Mouse (Mus musculus): ENCODE measurements around the gene Gm49320. TPM values are rescaled to one million over a fixed set of nuclear protein-coding genes. Genes with fewer than 3 reads are reported as not detected.

Gene Gm49320
- polyA plus RNA-seq, 1 experiment from 2014 or later = 0.71 TPM

Other genes with a start within 250 kb of the Gm49320 start
- 0.28 and 0.82 TPM in 2 replicates for gene Cd209f, start 133.0 kb upstream of the Gm49320 start, polyA plus RNA-seq (2015; fragmentation: Nextera tagmentation; extraction: Ambion mirVana)
- 0.09 TPM in 1 of 2 replicates, not detected in the other for gene Cd209g, start 104.8 kb upstream of the Gm49320 start, polyA plus RNA-seq (2015; fragmentation: Nextera tagmentation; extraction: Ambion mirVana)
- gene Evi5l, start 72.3 kb upstream of the Gm49320 start, polyA plus RNA-seq (2015; fragmentation: Nextera tagmentation; extraction: Ambion mirVana) = 116 and 126 TPM in 2 replicates
- gene Prr36, start 21.4 kb upstream of the Gm49320 start, polyA plus RNA-seq (2015; fragmentation: Nextera tagmentation; extraction: Ambion mirVana) = 42.8 and 43.2 TPM in 2 replicates
- not detected in 2 replicates for gene Lrrc8e, start 12.0 kb upstream of the Gm49320 start, polyA plus RNA-seq (2015; fragmentation: Nextera tagmentation; extraction: Ambion mirVana)
- 24.8 and 28.5 TPM in 2 replicates for gene Map2k7, start 125 bp upstream of the Gm49320 start, polyA plus RNA-seq (2015; fragmentation: Nextera tagmentation; extraction: Ambion mirVana)
- 2.8 and 3.7 TPM in 2 replicates for gene Tgfbr3l, start 9.3 kb downstream of the Gm49320 start, polyA plus RNA-seq (2015; fragmentation: Nextera tagmentation; extraction: Ambion mirVana)
- gene Snapc2, start 14.2 kb downstream of the Gm49320 start, polyA plus RNA-seq (2015; fragmentation: Nextera tagmentation; extraction: Ambion mirVana) = 71.6 and 72.2 TPM in 2 replicates
- gene Ctxn1, start 20.4 kb downstream of the Gm49320 start, polyA plus RNA-seq (2015; fragmentation: Nextera tagmentation; extraction: Ambion mirVana) = 278 and 289 TPM in 2 replicates
- 43.6 and 51.9 TPM in 2 replicates for gene Timm44, start 37.0 kb downstream of the Gm49320 start, polyA plus RNA-seq (2015; fragmentation: Nextera tagmentation; extraction: Ambion mirVana)
- gene Ccl25, start 86.3 kb downstream of the Gm49320 start, polyA plus RNA-seq (2015; fragmentation: Nextera tagmentation; extraction: Ambion mirVana) = 15.5 and 17.2 TPM in 2 replicates
- gene Elavl1, start 86.5 kb downstream of the Gm49320 start, polyA plus RNA-seq (2015; fragmentation: Nextera tagmentation; extraction: Ambion mirVana) = 80.6 and 94.9 TPM in 2 replicates